Mouse (Mus musculus) gastrocnemius, adult 18-20 months (tissue): ENCODE data around the gene Defb45. TPM values are rescaled to one million over a fixed set of nuclear protein-coding genes. Genes with fewer than 3 reads are reported as not detected.

Experiments used
- DNase-seq: peaks from one replicate; pipeline ENCODE4 v3.0.0; 2021; ENCODE audit warnings: low spot score
- long read RNA-seq, 2 experiments: library from polyadenylated mRNA; stranded (forward); transcript quantifications; one replicate each; pipeline ENCODE4 v2.0.0; 2021
- total RNA-seq, 2 experiments: library from RNA; stranded (reverse); gene quantifications; 2 replicates each; pipeline ENCODE4 v1.2.3; 2021

The Defb45 gene
- not detected for total RNA-seq
- long read RNA-seq, experiment 1: 0 reads
- long read RNA-seq, experiment 2: 0 reads

DNA sequence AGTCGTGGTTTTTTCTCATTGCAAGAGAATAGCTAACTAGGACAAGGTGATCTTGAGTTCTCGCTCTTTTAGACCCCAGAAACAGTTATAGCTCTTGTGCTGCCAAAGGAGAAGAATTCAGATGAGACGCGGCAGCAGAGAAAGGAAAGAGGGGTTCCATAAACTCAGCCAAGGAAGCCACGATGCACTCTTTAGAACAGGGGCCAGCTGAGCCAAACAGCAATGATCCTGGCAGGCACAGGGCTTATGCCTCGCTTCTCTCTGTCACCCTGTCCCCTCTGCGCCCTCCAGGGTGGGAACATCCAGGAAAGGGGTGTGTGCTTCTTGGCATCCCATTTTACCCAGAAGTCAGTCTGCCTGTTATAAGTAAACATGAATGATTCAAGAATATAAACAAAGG lies at the start of gene Defb45:
Gene Defb45, minus strand, starts transcription at position 101 of the 400 bp plus-strand sequence.
- DNase-seq: no peak

DNA sequence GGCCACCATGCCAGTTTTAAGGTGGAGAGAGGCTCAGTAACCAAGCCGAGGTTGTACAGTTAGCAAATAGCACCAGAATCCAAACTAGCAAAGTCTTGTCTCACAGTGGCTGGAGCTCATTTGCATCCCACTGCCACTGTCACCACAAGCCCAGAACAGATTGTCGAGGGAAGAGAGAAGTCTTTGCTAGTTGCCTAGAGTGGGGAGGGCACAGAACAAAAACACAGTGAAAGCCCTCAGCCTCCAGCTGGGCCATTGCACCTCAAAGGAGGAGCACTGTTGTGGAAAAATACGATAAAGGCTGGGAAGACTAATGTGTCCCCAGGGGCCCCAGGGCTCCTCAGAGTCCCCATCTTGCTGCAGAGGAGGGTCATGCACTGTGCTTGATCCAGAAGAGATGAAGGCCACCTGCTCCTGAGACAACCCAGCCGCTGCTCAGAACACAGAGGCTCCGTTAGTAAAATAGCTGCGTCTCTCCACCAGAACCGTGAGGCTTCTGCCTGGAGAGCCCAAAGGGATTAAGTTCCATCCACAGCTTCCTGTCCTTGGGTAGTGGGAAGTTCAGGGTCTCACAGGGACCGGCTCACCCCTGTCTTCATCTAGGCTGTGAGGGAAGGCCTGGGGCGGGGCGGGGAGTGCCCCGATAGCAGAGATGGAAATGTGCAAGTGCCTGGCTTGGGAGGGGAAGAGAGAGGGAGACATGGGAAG lies 40.4 kb upstream of the Defb45 start:
- no peak for DNase-seq

DNA sequence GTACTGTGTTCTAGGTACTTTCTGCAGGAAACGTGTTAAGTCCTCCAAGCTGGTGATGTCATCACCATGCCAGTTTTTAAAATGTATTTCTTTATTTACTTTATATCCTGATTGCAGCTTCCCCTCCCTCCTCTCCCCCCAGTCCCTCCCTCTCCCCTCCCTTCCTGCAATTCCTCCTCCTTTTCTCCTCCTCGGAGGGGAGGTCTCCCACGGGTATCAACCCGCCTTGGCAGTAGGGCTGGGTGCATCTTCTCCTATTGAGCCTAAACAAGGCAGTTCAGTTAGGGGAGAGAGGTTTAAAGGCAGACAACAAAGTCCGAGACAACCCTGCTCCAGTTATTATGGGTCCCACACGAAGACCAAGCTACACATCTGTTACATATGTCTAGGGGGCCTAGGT lies 39.7 kb upstream of the Defb45 start:
- no peak for DNase-seq

GRCm38 (mm10) chr2:152637381-152637780 lies 38.2 kb upstream of the Defb45 start:
- DNase-seq: no peak

DNA sequence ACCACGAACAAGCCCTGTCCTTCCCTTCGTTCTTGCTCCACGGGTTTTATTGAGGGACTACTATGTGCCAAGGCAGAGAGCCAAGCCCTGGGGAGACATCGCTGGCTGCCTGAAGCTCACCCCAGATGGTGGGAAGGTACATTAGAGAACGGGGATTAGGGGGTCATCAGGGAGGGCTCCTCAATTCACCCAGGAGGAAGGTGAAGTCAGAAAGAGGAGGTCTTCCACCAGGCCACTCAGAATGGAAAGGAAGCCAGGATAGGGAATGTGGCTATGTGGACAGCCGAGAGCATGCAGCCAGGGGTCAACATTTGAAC lies 37.8 kb upstream of the Defb45 start:
- DNase-seq: no peak

GRCm38 (mm10) chr2:152636246-152637005 lies 37.2 kb upstream of the Defb45 start:
- peak; percentile 72 for DNase-seq

GRCm38 (mm10) chr2:152634311-152634710 lies 35.1 kb upstream of the Defb45 start:
- DNase-seq: no peak

- no peak for DNase-seq
Observed at GRCm38 (mm10) chr2:152633334-152633733, 34.1 kb upstream of the Defb45 start.

GRCm38 (mm10) chr2:152629904-152630303 lies 30.7 kb upstream of the Defb45 start:
- no peak for DNase-seq

GRCm38 (mm10) chr2:152629239-152629638 lies 30.0 kb upstream of the Defb45 start:
- DNase-seq: no peak

DNA sequence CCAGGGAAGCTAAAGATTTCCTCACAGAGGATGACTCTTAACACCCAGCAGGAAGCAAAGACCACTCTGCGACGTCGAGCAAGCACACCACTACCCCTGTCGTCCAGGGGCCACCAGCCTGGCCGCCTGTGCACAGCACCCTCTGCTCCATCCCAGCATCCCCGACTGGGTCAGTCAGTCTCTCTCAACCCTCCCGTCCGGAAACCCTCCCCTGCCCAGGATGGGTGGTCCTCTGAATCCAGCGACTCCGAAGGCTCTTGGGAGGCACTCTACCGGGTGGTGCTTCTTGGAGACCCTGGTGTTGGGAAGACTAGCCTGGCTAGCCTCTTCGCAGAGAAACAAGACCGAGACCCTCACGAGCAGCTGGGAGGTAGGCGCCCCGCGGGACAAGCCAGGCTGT lies 28.9 kb upstream of the Defb45 start:
- no peak for DNase-seq

DNA sequence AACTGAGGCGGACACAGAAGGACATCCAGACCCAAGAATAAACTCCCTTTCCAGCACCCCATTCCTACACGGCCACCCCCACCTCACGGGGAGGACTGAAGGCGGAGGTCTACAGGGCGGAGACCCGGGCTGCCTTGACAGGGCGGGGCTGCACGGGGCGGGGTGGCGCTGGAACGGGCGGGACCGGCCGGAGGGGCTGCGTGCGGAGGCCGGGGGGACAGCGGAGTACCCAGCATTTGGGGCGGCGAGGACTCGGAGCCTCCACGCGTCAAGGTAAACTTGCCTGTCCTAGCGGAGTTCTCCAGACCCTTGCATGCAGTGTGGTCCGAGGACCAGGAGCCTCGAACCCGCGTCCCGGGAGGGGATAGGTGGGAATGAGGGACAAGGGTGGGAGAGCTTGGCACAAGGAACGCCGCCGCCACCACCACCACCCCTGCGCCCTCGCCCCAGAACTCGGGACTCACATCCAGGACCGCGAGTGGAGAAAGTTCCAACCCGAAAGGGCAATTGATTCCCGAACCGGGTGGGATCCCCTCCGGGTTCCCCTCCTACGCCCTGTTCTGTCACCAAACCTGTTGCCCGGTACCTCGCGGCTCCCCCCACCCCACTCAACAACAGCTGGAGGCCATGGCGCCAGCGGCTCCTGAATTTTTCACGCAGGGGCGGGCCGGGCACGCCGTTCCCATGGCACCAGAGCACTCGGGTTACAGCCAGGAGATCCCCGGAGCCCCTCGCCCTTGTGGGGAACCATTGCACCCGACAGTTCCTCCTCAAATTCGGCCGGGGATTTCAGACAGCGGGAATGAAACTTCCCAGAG lies 27.8 kb upstream of the Defb45 start, which contains the start of gene Rem1:
Gene Rem1, plus strand, starts transcription at position 178 of the 818 bp plus-strand sequence.
- no peak for DNase-seq

DNA sequence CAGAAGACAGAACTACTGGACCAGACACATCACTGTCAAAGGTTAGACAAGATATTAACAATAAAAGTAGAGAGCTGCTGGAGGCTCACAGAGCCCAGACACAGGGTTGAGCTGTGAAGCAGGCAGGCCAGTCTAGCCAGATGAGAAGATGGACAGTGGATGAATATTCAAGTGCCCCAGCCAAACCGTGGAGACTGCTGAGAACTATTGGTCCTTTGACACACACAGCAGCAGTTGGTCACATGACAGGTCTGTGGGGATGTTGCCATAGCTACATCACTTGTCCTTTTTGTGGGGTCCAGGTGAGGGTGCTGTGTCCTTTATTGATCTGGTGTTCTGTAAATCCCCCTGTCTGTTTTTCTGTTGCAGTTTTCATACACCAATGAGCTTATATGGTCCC lies 26.1 kb upstream of the Defb45 start:
- no peak for DNase-seq

GRCm38 (mm10) chr2:152624566-152624965 lies 25.4 kb upstream of the Defb45 start:
- no peak for DNase-seq

- no peak for DNase-seq
Observed at GRCm38 (mm10) chr2:152622953-152623352, 23.8 kb upstream of the Defb45 start, which contains the start of gene Defb25. Gene Defb25 (minus strand): TSS chr2:152623053.

GRCm38 (mm10) chr2:152622151-152622550 lies 23.0 kb upstream of the Defb45 start:
- no peak for DNase-seq

GRCm38 (mm10) chr2:152620367-152621134 lies 21.4 kb upstream of the Defb45 start:
- DNase-seq: peak; percentile 32

- no peak for DNase-seq
Observed at GRCm38 (mm10) chr2:152617374-152617773, 18.2 kb upstream of the Defb45 start.

- DNase-seq: no peak
Observed at GRCm38 (mm10) chr2:152616470-152616869, 17.3 kb upstream of the Defb45 start.

- peak; percentile 66 for DNase-seq
Observed at GRCm38 (mm10) chr2:152615563-152615962, 16.4 kb upstream of the Defb45 start.

GRCm38 (mm10) chr2:152612193-152612592 lies 13.0 kb upstream of the Defb45 start:
- DNase-seq: no peak
